Mouse (Mus musculus) urinary bladder, postnatal 4 days (tissue): ENCODE measurements at regions not wholly inside any gene's neighbourhood (a gene's known extent, or its start where the extent isn't known, plus 50 kb on each side); places are given as distances from the start of the nearest gene placed in this dataset.

Experiments used
- DNase-seq, 2 experiments: peaks; one replicate each; pipeline ENCODE4 v3.0.0; 2021 to 2022; ENCODE audit warnings: low spot score in 2 of 2

GRCm38 (mm10) chr13:83997599-83998369, 224.3 kb upstream of the Tmem161b start:
- DNase-seq, result no peak

DNA sequence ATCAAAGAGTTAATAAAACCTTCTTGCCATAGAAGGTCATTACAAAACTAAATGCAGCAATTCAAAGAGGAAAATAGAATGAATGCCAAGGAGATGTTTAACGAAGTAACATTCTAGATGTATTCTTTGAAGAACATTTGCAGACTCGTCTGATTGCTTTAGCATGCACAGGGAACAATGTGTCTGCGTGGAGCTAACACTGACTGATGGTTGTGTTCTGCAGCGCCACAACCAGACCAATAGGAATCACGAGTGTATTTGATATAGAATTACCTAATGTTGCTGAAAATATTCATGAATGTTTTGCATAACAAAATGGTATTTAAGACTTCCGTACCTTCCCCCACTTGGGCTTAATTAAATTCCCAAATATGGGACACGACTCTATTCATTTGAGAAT, 200.3 kb upstream of the Tmem161b start:
- no peak for DNase-seq

DNA sequence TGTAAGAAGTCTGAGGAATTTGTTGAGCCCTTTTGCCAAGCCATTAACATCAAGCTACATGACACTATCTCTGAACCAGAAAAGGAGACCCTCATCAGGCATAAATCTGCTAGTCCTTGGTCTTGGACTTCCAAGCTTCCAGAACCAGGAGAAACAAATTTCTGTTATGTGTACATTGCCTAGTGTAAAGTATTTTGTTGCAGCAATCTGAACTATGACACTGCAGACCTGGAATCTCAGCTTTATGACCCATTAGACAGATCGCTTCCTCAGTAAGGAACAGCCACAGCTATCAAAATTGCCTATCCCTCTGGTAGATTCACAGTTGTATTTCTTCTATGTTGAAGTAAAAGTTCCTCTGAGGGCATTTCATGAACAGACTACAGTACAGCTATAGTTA, 199.1 kb upstream of the Tmem161b start:
- no peak for DNase-seq

DNA sequence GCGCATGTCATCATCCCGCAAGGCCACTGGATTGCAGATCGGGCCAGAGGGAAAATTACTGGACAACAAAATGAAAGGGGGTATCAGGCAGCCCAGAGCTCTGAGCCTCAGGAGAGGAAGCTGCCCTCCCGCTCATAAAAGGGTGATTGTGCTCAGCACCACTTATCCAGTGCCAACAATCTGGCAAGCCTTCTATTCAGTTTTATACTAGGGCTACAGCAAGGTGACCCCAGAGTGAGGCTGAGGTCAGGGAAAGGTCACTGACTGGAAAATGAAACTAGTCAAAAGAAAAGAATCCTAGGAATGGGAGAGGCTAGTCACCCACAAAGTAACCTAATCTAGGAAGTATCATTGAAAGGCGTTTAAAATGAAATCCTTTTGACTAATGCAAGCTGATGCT, 198.5 kb upstream of the Tmem161b start:
- no peak for DNase-seq

DNA sequence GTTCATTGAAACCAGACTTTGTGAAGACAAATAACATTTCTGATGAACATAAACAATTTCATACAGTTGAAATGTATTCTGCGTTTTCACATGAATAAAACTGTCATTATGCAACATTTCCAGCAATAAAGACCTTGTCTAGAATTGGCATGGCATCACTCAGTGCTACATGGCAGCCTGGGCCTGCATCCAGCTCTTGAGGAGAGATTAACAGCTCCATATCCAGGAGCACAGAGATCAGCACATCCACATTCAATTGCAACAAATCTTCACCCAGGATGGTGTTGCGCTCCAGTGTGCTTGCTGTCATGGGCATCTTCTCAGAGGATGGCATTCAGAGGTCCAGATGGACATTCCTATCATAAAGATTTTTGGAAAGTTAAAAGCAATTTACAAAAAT, 196.7 kb upstream of the Tmem161b start:
- DNase-seq, result no peak

- DNase-seq, result no peak
Measured at GRCm38 (mm10) chr13:84047736-84048135, 174.4 kb upstream of the Tmem161b start.

DNA sequence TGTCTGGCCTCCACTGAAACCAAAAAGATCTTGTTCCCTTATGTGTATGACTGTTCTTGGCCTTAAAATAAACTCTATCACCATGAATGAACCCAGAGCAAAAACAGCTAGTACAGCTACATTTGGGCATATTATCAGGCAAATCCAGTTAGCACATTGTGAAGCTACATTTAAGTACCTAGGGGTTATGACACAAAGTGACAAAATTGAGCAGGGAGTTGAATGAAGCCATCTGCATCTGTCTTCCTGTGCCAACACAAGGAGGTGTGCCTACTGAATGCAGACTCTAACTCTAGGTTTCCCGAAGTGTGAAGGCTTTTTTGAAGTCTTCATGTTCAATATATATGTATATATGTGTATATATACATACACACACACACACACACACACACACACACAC, 169.9 kb upstream of the Tmem161b start:
- DNase-seq, result no peak

DNA sequence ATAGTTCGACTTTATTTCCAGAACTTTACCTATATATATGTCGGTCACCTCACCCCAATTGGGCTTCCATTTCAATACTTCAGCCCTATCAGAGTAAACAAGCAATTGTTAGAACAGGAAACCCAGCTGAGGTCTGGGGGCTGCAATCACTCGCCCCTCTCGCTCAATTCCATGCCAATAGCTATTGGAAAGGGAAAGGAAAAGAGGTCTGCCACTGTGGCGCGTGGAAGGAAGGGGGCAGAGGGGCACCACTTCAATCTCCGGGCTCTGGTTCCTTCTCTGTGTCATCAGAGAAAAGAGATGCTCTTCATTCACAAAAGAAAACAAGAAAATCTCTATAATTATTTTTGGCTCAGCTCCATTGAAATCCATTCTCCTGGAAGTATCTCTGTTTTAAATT, 167.1 kb upstream of the Tmem161b start:
- DNase-seq, result no peak

GRCm38 (mm10) chr13:84055576-84055975, 166.5 kb upstream of the Tmem161b start:
- no peak for DNase-seq

- DNase-seq, result no peak
Measured at GRCm38 (mm10) chr13:84056451-84056850, 165.6 kb upstream of the Tmem161b start.

- DNase-seq, result no peak
Measured at GRCm38 (mm10) chr13:84056998-84057397, 165.1 kb upstream of the Tmem161b start.

GRCm38 (mm10) chr13:84057456-84057855, 164.6 kb upstream of the Tmem161b start:
- DNase-seq, result no peak

- no peak for DNase-seq
Measured at GRCm38 (mm10) chr13:84058251-84058650, 163.8 kb upstream of the Tmem161b start.

- DNase-seq, result no peak
Measured at GRCm38 (mm10) chr13:84059031-84059651, 163.0 kb upstream of the Tmem161b start.

DNA sequence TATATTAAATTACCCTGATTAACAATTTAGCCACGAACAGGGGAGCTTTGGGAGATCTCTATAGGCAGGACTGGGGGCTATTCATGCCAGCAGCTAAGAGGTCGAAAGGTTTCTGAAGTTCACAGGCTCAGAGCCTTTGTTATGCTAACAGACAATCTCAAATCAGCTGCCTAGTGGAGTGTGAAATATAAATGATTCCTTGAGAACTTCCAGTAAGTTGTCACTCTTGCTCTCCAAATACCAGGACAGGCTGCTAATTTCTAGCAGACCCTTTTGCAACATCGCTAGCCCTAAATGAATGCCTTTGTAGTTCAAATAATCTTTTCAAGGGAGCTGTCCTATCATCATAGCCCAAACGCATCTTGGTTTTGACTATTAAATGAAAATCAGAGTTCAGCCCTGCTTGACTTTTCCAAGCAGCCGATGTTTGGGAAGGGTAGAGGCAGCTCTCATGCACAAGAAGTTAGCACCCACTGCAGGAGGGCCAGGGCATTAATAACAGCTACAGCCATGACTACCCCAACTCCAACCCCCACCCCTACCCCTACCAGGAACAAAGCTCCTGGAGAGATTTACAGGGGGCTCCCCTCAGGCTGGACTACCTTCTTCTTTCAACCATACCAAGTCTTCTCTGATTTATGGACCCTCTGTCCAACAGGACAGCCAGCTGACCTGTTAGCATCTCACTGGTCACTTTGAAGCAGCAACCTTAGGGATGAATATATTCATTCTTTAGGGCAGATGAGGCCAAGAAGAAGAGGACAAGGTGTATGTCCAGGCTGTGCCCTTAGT, 162.2 kb upstream of the Tmem161b start:
- no peak for DNase-seq

DNA sequence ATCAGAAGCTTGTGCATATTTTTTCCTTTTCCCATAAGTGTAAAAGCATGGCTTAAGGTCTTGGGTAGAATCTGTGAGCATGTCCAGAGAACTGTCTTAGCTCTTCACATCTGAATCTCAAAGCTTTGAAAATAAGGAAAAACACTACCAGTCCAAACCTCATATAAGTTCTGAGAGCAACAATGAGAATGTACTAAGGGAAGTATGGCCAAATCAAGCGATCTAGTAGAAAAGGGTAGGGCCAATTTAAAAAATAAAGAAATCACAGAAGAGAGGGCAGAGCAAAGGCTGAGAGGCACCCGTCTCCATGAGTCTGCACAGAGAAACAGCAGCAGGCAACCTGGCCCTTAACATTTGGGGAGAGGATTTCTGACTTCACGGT, 161.7 kb upstream of the Tmem161b start:
- DNase-seq, result no peak

- DNase-seq, result no peak
Measured at GRCm38 (mm10) chr13:84060906-84061305, 161.2 kb upstream of the Tmem161b start.

- DNase-seq, result no peak
Measured at GRCm38 (mm10) chr13:84061820-84062480, 160.1 kb upstream of the Tmem161b start.

GRCm38 (mm10) chr13:84062616-84063015, 159.5 kb upstream of the Tmem161b start:
- DNase-seq, result no peak

DNA sequence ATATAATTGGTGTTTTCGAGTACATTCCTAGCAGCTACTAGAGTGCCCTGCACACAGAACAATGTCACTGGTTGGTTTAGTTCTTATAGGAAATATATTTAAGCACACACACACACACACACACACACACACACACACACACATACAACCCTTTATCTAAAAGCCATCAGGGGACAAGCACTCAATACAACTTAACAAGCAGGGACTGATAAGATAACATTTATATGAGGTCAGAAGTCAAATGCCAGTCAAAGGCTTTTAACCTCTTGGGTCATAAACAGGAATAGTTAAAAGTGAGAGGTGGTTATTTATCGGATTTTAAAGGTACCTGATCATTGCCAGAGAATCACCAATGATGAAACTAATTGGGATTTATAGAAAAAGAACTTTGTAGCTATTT, 158.7 kb upstream of the Tmem161b start:
- DNase-seq, result no peak

GRCm38 (mm10) chr13:84064291-84064940, 157.7 kb upstream of the Tmem161b start:
- no peak for DNase-seq
